Mouse (Mus musculus) right cerebral cortex, adult 18-20 months (tissue): ENCODE measurements around the gene Gm20604.

Experiments used
- DNase-seq: peaks from one replicate; pipeline ENCODE4 v3.0.0; 2022; ENCODE audit warnings: mixed read lengths

Gm20604 gene

DNA sequence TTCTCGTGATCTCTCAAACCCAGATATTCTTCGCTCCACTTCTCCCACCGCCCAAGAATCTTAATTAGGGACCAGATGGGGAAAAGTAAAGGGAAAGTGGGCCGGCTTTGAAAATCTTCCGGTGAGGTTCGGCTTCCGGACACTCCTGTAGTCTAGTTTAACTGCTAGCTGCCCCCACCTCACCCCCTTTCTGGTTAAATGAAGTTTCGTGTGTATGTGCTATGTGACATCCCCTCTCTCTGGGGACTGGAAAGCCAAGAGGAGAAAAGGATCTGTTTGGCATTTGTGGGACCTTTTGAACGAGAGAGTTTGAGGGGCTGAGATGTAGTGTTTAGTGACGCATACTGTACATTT lies at the start of gene Gm20604:
TSS of gene Gm20604 (minus strand) at position 270 of the 354 bp plus-strand sequence.
- DNase-seq: no peak

DNA sequence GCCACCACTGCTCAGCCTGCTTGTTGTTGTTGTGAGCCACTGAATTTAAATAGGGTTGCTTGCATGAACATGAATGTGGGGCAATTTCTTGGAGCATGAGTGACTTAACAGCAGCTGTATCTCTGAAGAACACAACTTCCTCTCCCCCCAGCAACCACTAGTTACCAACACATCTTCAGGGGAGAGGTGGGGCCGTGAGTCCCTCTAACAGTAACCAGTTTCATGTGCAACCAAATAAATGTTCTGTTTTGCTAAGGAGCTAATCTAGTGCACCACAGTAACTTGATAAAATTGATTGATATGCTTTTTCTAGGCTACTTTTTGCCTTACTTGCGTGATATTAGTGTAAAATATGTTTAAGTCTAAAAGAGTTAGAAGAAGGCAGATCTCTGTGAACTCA lies 41.1 kb upstream of the Gm20604 start:
- no peak for DNase-seq

DNA sequence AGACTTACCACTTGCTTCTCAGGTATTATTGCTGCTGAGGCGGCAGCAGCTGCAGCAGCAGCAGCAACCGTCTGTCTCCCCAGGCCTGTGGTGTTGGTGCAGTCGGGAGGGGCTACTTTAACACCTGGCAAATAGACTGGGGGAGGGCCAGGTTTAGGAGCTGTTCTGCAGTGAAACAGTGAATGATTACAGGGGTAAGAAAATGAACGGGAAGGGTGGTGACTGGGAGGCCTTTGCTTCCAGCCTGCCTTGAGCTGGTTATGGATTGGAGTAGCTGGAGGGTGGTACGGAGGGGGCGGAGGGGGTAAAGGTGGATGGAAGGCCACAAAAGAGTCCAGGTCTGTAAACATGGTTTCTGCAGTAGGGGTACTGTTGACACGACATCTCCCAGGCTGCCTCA lies 29.5 kb upstream of the Gm20604 start:
- DNase-seq: no peak

GRCm38 (mm10) chr12:102785593-102785985 lies 27.1 kb upstream of the Gm20604 start:
- DNase-seq: no peak

GRCm38 (mm10) chr12:102784899-102785592 lies 26.6 kb upstream of the Gm20604 start:
- DNase-seq: no peak

DNA sequence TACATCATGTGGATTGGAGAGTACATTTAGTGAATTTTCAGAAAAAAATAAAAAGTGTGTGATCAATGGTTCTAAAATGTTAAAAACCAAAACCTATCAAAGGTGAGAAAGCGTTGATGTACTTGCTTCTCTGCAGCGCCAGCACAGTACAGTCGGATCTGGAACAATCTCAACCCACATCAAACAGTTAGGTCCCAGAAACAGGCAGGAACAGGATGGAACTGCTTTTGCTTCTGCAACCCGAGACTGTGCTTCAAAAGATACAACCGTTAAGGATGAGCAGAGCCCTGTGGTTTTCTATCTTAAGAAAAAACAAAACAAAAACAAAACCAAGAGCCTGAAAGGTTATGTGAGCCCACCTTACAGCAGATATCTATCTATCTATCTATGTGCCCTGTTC lies 24.4 kb upstream of the Gm20604 start:
- no peak for DNase-seq

GRCm38 (mm10) chr12:102779452-102779851 lies 21.0 kb upstream of the Gm20604 start:
- no peak for DNase-seq

DNA sequence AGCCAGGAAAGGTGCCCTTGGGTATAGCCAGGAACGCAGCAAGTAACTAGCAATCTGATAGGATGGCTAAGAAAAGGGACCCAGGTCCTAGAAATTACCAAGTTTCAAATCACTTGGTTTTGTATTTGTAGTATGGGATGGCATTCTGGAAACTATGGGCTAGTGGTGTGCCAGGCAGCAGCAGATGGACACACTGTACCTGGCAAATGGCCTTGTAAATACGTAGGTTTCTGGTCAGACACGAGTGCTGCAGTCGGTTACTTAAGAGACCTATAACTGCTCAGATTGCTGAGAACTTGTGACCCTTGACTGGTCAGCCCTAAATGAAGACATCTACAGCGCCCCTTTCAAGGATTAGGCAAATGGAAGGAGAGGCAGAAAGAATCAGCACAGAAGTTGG lies 19.7 kb upstream of the Gm20604 start:
- no peak for DNase-seq

GRCm38 (mm10) chr12:102776035-102776434 lies 17.6 kb upstream of the Gm20604 start:
- no peak for DNase-seq

GRCm38 (mm10) chr12:102772676-102773075 lies 14.2 kb upstream of the Gm20604 start:
- DNase-seq: no peak

GRCm38 (mm10) chr12:102771601-102772000 lies 13.1 kb upstream of the Gm20604 start:
- DNase-seq: no peak

- no peak for DNase-seq
These were observed 10.5 kb upstream of the Gm20604 start for GRCm38 (mm10) chr12:102769000-102769399.

- DNase-seq: no peak
These were observed 5.2 kb upstream of the Gm20604 start for GRCm38 (mm10) chr12:102763696-102764095.

DNA sequence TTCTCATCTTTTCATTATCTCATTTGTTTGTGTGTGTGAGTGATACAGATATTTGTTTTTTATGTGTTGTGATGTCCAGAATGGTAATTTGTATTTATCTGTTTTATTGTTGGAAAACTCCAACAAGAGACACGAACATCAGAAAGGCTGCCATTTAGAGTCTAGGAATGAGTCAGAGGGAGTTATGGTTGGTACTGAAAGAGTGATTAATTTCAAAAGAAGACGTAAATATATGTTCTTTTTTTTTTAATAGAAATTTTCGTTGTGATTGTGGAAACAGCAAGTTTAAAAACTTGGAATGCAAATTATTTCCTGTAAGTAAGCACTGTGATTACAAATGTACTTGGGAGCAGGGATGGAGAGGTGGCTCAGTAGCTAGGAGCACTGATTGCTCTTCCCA lies 3.2 kb upstream of the Gm20604 start:
- no peak for DNase-seq

DNA sequence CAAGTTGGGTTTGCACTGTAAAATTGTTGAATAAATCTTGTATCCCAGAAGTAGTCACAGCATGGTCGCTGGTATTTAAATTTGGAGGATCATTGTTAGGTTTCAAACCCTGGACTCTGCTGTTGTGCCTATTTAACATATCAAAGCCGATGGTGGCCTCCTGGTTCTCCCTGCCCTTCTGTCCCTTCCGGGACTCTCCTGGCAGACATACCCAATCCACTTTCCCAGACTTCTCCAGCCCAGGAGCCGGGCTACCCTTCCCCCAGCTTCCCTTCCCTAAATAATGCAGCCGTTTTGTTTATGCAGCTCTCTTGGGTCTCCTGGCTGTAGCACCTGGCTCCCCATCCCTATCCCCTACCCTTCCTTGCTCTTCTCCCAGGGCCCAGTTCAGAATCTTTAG lies 464 bp upstream of the Gm20604 start:
- no peak for DNase-seq

- peak; percentile 98 for DNase-seq
These were observed 626 bp downstream of the Gm20604 start, which contains the start of the genes Gm28051, Gon7 and Ubr7 for GRCm38 (mm10) chr12:102757689-102758402. Gene Gm28051, minus strand, starts transcription at chr12:102757765. Gene Gon7, minus strand, starts transcription at chr12:102757803. Gene Ubr7, plus strand, starts transcription at chr12:102757967.

DNA sequence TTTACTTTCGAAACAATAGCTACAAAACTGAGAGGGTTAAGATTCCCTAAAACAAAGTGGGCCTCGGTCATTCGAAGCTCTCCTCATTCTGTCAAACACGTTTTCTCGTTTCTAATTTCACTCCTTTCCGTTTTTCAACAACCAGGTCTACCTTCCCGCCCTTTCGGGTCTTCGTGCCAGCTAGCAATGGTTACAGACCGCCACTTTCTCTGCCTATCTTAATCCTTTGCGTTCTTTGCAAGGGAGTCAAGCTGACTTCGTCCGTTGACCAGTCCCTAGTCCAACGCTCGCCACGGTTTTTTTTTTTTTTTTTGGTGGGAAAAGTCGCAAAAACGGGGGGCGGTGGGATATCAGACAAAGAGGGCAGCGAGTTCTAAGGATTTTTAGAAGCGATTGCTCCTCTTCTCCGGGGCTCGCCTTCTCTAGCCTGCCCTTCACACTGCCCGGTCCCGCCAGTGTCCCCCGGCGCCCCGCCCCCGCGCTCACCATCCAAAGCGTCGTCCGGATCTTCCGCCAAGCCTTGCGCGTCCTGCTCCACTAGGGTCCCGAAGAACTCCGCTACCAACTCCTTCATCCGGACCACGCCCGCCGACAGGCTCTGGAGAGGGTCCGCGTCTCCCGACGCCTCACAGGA lies 1.3 kb downstream of the Gm20604 start:
- DNase-seq: no peak

DNA sequence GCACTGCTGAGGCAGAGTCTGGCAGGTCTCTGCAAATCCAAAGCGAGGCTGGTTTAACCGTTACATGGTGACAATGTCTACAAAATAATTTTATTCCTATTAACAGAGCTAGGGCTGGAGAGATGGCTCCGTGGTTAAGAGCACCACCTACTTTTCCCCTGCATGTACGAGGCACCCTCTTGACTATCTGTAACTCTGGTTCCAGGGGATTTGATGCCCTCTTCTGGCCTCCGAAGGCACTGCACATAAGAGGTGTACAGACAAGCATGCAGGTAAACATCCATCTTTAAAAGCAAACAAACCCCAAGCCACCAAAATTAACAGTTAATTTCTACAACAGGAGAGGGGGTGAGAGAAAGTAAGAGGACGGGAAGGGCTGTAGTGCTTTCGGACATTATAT lies 2.2 kb downstream of the Gm20604 start:
- no peak for DNase-seq

DNA sequence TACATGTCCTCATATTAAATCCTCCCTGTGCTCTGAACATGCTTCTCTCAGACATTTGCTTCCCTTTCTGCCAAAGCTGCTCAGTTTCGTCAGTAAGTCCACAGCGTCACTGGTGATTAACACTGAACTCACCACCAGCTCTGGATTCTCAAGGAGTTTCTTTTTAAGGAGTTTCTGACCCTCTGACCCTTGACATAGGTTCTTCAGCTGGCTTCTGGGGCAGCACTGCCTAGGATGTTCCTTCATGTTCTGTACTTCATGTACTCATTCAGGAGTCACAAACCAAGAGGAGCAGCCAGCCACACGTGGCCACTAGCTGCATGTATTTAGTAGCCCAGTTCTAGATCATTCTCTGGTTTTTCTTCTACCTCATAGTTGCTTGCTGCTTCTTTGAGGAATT lies 10.2 kb downstream of the Gm20604 start:
- DNase-seq: no peak

GRCm38 (mm10) chr12:102744839-102745238 lies 13.6 kb downstream of the Gm20604 start:
- DNase-seq: no peak

DNA sequence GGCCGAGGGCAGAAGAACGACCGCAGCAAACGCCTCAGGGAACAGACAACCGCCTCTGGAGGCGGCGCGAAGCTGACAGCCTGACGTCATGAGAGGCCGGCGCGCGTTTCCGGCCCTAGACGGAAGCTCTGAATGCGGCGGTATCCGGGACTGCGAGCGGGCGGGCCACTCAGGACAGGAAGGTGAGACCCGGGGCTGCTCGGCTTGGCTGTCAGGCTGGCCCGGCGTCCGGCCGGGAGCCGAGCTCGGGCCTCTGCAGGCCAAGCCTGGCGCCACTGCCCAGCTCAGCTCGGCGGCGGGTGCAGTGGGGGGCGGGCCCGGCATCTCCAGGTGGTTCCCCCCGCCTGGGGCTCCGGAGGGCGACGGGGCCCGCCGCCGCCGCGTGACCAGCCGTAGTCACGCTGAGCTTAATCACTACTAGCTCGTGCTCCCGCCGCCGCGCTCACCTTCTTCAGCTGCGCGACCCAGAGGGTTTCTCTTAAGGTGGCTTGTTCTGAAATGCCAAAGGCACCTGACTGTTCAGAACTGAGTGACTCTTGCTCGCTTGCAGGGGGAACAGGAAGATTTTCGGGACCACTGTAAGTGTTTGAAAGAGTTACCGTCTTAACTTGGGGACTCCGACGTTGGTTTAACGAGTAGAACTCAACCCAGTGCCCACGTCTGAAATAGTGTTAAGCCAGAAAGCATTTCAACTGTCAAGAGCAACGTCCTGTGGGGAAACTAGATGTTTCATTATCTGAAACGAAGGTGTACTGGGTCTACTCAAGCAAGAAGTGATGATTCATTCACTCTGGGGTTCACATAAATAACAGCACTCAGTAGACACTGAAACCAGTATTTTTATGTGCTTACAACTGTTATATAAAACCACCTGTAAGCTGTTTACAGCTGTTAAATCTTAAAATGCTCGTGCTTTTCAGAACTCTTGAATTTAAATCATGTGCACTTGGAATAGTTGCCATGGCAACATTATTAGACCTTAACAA lies 14.6 kb downstream of the Gm20604 start, which contains the start of the genes Moap1 and Tmem251:
TSS of gene Moap1 (minus strand) at position 73 of the 986 bp plus-strand sequence.
TSS of gene Tmem251 (plus strand) at position 174 of the 986 bp plus-strand sequence.
- peak; percentile 93 for DNase-seq

DNA sequence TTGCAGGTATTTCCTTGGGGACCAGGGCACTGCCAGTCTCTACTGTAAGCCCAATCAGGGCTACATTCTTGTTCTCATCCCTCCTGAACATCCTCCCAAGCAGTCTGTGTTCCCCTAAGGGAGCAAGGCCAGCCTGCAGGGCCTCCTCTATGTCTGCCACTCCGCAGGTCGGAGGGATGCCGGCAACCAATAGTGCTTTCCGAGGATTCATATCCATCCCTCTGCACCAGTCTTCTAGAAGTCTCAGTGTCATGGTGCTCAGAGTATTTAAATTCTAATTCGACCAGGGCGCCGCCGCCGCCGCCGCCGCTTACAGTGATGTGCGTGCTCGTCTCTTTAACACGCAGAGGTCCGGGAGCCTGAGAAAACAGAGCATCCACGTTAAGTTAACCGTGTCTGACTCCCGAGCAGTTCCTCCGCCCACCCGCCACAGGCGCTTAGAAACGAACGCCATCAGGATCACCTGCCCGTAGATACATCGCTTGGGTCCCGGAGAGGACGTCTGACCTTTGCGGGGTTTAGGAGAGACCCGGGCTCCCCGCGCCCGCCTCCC lies 15.4 kb downstream of the Gm20604 start:
- DNase-seq: no peak
